Mouse (Mus musculus) spleen, embryonic (tissue): Measurements from ENCODE around the gene Sdcbp2.

Source experiments
- CTCF ChIA-PET: fragments of 350-600 bp; sonication (Branson Sonifier 250); formaldehyde crosslinking; loops from one replicate; lab custom pipeline; 2022; lab: Charles Lee

The Sdcbp2 gene

GRCm38 (mm10) chr2:151631406-151632158, 59.2 kb downstream of the Sdcbp2 start:
- CTCF ChIA-PET = no interaction called here

GRCm38 (mm10) chr2:151632159-151632814, 59.9 kb downstream of the Sdcbp2 start, which contains the start of gene Snph:
TSS of gene Snph (minus strand) at chr2:151632593.
- CTCF ChIA-PET = no interaction called here

DNA sequence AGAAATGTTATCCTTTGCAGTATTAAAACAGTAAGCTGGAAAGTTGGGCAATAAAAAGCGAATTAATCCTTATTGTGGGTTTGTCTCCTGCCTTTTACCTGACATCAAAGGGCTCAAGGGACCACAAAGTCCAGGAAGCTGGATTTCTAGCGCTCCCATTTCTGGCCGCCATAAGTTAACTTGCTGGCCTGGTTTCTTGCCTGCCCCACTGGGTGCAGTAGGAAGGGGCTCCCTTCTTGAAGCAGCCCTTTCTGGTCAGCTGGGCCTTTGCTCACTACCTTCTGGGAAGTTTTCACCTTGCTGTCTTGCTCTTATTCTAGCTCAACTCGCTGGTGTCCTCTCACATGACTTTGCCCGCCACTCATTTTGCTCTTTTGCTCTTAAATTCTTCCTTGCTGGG, 60.6 kb downstream of the Sdcbp2 start:
- CTCF ChIA-PET = no interaction called here

- CTCF ChIA-PET = no interaction called here
Measured at GRCm38 (mm10) chr2:151634903-151635302, 62.5 kb downstream of the Sdcbp2 start.

DNA sequence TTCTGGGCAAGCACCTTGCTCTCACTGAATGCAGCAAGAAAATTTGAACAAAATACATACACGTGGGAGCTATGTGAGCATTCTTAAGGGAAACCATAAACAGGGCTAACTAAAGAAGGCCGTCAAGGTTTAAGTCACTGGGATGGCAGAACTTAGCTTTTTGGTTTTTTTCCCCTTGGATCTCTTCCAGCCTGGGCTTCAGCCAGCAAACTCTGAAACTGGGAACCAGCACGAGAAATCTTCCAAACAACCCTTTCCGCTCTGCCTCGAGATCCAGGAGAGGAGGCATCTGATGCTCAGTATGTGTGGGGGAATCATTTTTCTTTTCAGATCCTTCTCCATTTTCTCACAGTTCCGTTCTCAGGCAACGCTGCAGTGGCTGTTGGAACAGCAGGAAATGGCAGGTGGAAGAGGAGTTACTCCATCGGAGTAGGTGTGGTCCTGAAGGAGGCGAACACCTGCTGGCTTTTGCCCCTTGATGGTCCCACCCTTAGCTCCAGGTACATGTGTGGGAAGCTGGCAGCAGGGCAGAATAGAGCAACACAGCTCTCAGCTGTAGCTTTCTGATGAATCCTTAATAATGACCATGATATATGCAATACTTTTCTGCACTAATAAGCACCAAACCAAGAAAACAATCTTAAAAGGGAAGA, 63.1 kb downstream of the Sdcbp2 start:
- CTCF ChIA-PET = no interaction called here

- CTCF ChIA-PET = no interaction called here
Measured at GRCm38 (mm10) chr2:151636015-151636402, 63.6 kb downstream of the Sdcbp2 start.
